Mouse (Mus musculus): ENCODE measurements around the gene Nek7.

GRCm38 (mm10) chr1:138500155-138500554, 119.8 kb downstream of the Nek7 start:
- no peak for TF ChIP-seq UBTF (IDR thresholded peaks at IDR 0.05; ENCODE audit: low read depth, low read length)
- no peak for TF ChIP-seq CTCF (conservative IDR thresholded peaks at IDR 0.05 in 1 of 2, IDR thresholded peaks at IDR 0.05 in 1 of 2; ENCODE audit: low read depth in 2 of 2, low read length in 2 of 2)
- no peak for TF ChIP-seq USF1 (IDR thresholded peaks at IDR 0.05; ENCODE audit: low read depth, low read length)
- no peak for TF ChIP-seq CHD1 (IDR thresholded peaks at IDR 0.05; ENCODE audit: low read depth, low read length)
- no peak for TF ChIP-seq MEF2A (IDR thresholded peaks at IDR 0.05; ENCODE audit: borderline replicate concordance, low read depth, low read length)
- no peak for TF ChIP-seq TCF12 (IDR thresholded peaks at IDR 0.05; ENCODE audit: low read depth, low read length)
- TF ChIP-seq POLR2A (IDR thresholded peaks at IDR 0.05; ENCODE audit: low read depth, low read length): no peak
- TF ChIP-seq ELF1 (IDR thresholded peaks at IDR 0.05; ENCODE audit: low read depth, low read length): no peak

Data from CH12.LX (cell line).